In genomic region chr4:52293676-52294075, GRCm38 (mm10) we compare ENCODE assay signal across 22 mouse cellular contexts.
A peak's percentile ranks its signal among the peaks of the same experiment; 100 is the strongest.
DNase-seq lines count a peak whose midpoint lies in the region; ATAC-seq and TF ChIP-seq lines count a peak whose summit lies in the region.
"Had no signal": no experiment of that assay in that cellular context is flagged by ENCODE, and none has a peak within 500 bp of the region (broad histone marks: within the 10 kb centered on the region; RNA-seq: fewer than 3 reads in every experiment).

No protein-coding gene starts in this region.

- WGBS in kidney, embryonic 15.5 days = 77% methylated on average over 2 of the region's 2 CpGs
- 64% methylated on average over 2 of the region's 2 CpGs for WGBS in kidney, adult 2 months
- 78% methylated on average over 2 of the region's 2 CpGs for WGBS in kidney, embryonic 16.5 days

- DNase-seq in kidney, adult 11 months = peak; percentile 7
- DNase-seq in kidney, adult 2 months = peak; percentile 75
- no peak for DNase-seq in kidney, postnatal 10 days
- peak; percentile 8 to 54 for DNase-seq in kidney, adult 8-10 months
- DNase-seq in kidney, adult 9 months = peak; percentile 78
- no peak for DNase-seq in kidney, postnatal 14 days
- DNase-seq: adrenal gland, adult 2 months; adrenal gland, adult 8-10 months; adrenal gland, postnatal 10 days; adrenal gland, postnatal 14 days; adrenal gland, postnatal 25 days; adrenal gland, postnatal 36 days; B cell, adult 2 months; cerebellum, adult 11 months; cerebellum, adult 11-12 months had no signal

- H3K4me3 ChIP-seq in kidney, embryonic 15.5 days (replicated peaks) = no peak overlapping the region
- no peak overlapping the region for H3K4me3 ChIP-seq in kidney, adult 2 months (ENCODE audit: insufficient read depth, low read depth, low read length)
- no peak overlapping the region for H3K4me3 ChIP-seq in kidney, embryonic 16.5 days (ENCODE audit: low read length)

- no peaks in the 10 kb centered on the region for H3K4me1 ChIP-seq in kidney, embryonic 15.5 days
- no peaks in the 10 kb centered on the region for H3K4me1 ChIP-seq in kidney, adult 2 months (ENCODE audit: control insufficient read depth, insufficient read depth, low read length)
- no peaks in the 10 kb centered on the region for H3K4me1 ChIP-seq in kidney, embryonic 16.5 days (ENCODE audit: insufficient read depth, low read length)

- H3K9ac ChIP-seq in kidney, embryonic 15.5 days = no peak overlapping the region
- no peak overlapping the region for H3K9ac ChIP-seq in kidney, embryonic 16.5 days (replicated peaks; ENCODE audit: low read length)

- TF ChIP-seq POLR2A in kidney, adult 2 months (IDR thresholded peaks at IDR 0.05; ENCODE audit: low read depth, low read length) = no peak

- H3K27me3 ChIP-seq in kidney, embryonic 15.5 days = no peaks in the 10 kb centered on the region
- H3K27me3 ChIP-seq in kidney, adult 2 months (replicated peaks; ENCODE audit: control insufficient read depth, insufficient read depth, low read length) = no peaks in the 10 kb centered on the region
- H3K27me3 ChIP-seq in kidney, embryonic 16.5 days (ENCODE audit: insufficient read depth, low read length) = no peaks in the 10 kb centered on the region
- H3K27me3 ChIP-seq: CH12.LX, Patski had no signal

- no peaks in the 10 kb centered on the region for H3K36me3 ChIP-seq in kidney, embryonic 15.5 days
- no peaks in the 10 kb centered on the region for H3K36me3 ChIP-seq in kidney, adult 2 months (ENCODE audit: control insufficient read depth, insufficient read depth, low read length)
- no peaks in the 10 kb centered on the region for H3K36me3 ChIP-seq in kidney, embryonic 16.5 days (ENCODE audit: insufficient read depth, low read length)
- H3K36me3 ChIP-seq: G1E had no signal

- ATAC-seq in kidney, embryonic 15.5 days (replicated peaks; ENCODE audit: low FRiP score) = no peak
- ATAC-seq in kidney, embryonic 16.5 days (ENCODE audit: low FRiP score, low TSS enrichment) = no peak
- ATAC-seq: activated CD4-positive, CD25-positive, alpha-beta regulatory T cell, adult 4 months; CD4-positive, CD25-positive, alpha-beta regulatory T cell, adult 4 months; Patski had no signal

- TF ChIP-seq CTCF in kidney, adult 2 months (conservative IDR thresholded peaks at IDR 0.05; ENCODE audit: insufficient read depth, insufficient read length, low read depth, low read length) = no peak

- H3K9me3 ChIP-seq in kidney, embryonic 15.5 days (replicated peaks) = no peaks in the 10 kb centered on the region
- H3K9me3 ChIP-seq in kidney, embryonic 16.5 days (ENCODE audit: low read length) = no peaks in the 10 kb centered on the region
- H3K9me3 ChIP-seq: G1E had no signal

- H3K4me2 ChIP-seq in kidney, embryonic 15.5 days = no peak overlapping the region
- no peak overlapping the region for H3K4me2 ChIP-seq in kidney, embryonic 16.5 days (replicated peaks; ENCODE audit: low read depth, low read length)

- no peak overlapping the region for H3K27ac ChIP-seq in kidney, embryonic 15.5 days
- no peak overlapping the region for H3K27ac ChIP-seq in kidney, adult 2 months (ENCODE audit: insufficient read depth, low read depth, low read length)
- H3K27ac ChIP-seq in kidney, embryonic 16.5 days (ENCODE audit: low read length) = no peak overlapping the region

Comparison
In these comparisons a context has a peak if more than half of its experiments do, and no peak if none do; other contexts are left out.
1. DNase-seq: peak in kidney, adult 11 months (single experiment), kidney, adult 2 months (single experiment), kidney, adult 8-10 months (2 of 2) and kidney, adult 9 months (single experiment); none in kidney, postnatal 10 days (single experiment) and kidney, postnatal 14 days (single experiment).